Mouse (Mus musculus) ES-E14 (cell line): ENCODE measurements around the gene Rom1.

ENCODE experiments used
- CHD2 ChIP-seq: IDR thresholded peaks from 2 replicates; pipeline ENCODE4 v1.6.1; 2014; ENCODE audit warnings: mild to moderate bottlenecking, low read depth, low read length, inconsistent platforms
- MAFK ChIP-seq: IDR thresholded peaks from 2 replicates; pipeline ENCODE4 v1.6.1; 2014; ENCODE audit warnings: mild to moderate bottlenecking, low read depth, low read length, inconsistent platforms; ENCODE audit not compliant: insufficient read depth
- ZC3H11A ChIP-seq: IDR thresholded peaks from 2 replicates; pipeline ENCODE4 v1.6.1; 2012; ENCODE audit warnings: low read depth, mild to moderate bottlenecking, inconsistent platforms, low read length, borderline replicate concordance
- ZNF384 ChIP-seq: IDR thresholded peaks from 2 replicates; pipeline ENCODE4 v1.6.1; 2012; ENCODE audit warnings: low read depth, low read length, inconsistent platforms

GRCm38 (mm10) chr19:8919684-8920072, 9.5 kb downstream of the Rom1 start:
- TF ChIP-seq ZC3H11A (0 out of 2 replicates have a peak, but pooled peaks have one; percentile 0), CHD2 (no peak), MAFK (no peak), ZNF384 (no peak)
